Mouse (Mus musculus) naive thymus-derived CD4-positive, alpha-beta T cell, adult 2 months (primary cell): ENCODE results near the gene Grem1.

Source experiments
- DNase-seq: peaks from one replicate; pipeline ENCODE4 v3.0.0-alpha.2; 2011; ENCODE audit warnings: low read depth

Gene Grem1

GRCm38 (mm10) chr2:113757525-113758310 lies 728 bp downstream of the Grem1 start:
- no peak for DNase-seq

- DNase-seq: no peak
Observed at GRCm38 (mm10) chr2:113756924-113757524, 1.4 kb downstream of the Grem1 start.

GRCm38 (mm10) chr2:113749721-113750120 lies 8.7 kb downstream of the Grem1 start:
- no peak for DNase-seq

- DNase-seq: no peak
Observed at GRCm38 (mm10) chr2:113749309-113749708, 9.1 kb downstream of the Grem1 start.

GRCm38 (mm10) chr2:113728581-113728980 lies 29.9 kb downstream of the Grem1 start:
- no peak for DNase-seq

- DNase-seq: no peak
Observed at GRCm38 (mm10) chr2:113714801-113715200, 43.6 kb downstream of the Grem1 start.

GRCm38 (mm10) chr2:113713406-113713805 lies 45.0 kb downstream of the Grem1 start:
- no peak for DNase-seq

- no peak for DNase-seq
Observed at GRCm38 (mm10) chr2:113707507-113707906, 50.9 kb downstream of the Grem1 start.

- no peak for DNase-seq
Observed at GRCm38 (mm10) chr2:113701507-113701906, 56.9 kb downstream of the Grem1 start.

GRCm38 (mm10) chr2:113696647-113697046 lies 61.8 kb downstream of the Grem1 start:
- DNase-seq: no peak

- no peak for DNase-seq
Observed at GRCm38 (mm10) chr2:113696222-113696621, 62.2 kb downstream of the Grem1 start.
